Mouse (Mus musculus): ENCODE results near the gene Krtdap. TPM values are rescaled to one million over a fixed set of nuclear protein-coding genes. Genes with fewer than 3 reads are reported as not detected.
"Not testable (repeated sequence)": the region's sequence is repeated elsewhere in the genome, so short reads cannot be mapped to it uniquely, and the experiment has no call there.

The Krtdap gene
- polyA plus RNA-seq, 1 experiment from 2014 or later, result 2.4 TPM

DNA sequence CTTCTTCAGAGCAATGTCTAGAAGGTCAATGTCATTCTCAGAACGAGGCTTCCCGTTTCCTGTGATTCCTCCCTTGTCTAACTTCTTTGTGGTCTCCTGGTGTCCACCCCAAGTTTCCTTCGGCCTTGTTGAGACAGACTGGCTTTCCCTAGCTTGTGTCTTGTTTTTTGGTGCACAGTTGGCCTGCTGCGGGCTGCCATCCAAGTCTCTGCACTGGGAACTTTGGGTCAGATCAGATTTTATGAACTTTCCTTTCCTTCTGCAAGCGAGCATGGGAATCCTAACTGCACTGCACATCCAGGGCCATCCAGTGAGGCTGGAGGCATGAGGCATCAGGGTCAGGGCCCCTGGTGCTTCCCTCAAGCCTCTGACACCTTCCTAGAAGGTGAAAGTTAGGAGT lies 33.8 kb downstream of the Krtdap start:
- Histone ChIP-seq H3K9me3 (replicated peaks) (no peaks in the 10 kb centered on the region), H3K27me3 (replicated peaks) (no peaks in the 10 kb centered on the region), H3K9ac (replicated peaks) (no peak overlapping the region), H3K36me3 (no peaks in the 10 kb centered on the region), H3K4me2 (no peak overlapping the region), H3K4me1 (no peaks in the 10 kb centered on the region), H3K4me3 (replicated peaks) (no peak overlapping the region), H3K27ac (replicated peaks) (no peak overlapping the region)
- WGBS, result 74% methylated on average over 5 of the region's 5 CpGs
- ATAC-seq (ENCODE audit: low FRiP score), result no peak

DNA sequence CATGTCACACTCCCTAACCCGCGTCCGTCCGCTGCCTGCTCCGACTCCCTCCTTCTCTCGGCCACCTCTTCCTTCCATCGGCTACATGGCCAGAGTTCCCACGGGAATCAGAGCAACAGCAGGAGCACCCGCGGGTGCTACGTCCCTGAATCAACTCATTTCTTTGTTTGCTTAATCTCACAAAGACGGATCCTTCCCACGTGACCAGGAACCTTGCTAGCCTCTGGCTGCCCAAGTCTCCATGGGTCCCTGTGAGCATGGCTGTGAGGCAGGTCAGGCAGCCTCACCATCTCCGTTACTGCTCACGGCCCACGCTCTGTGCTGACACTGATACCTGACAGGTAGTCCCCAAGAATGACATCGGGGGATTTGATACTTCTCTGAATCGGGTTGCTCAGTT lies 36.0 kb downstream of the Krtdap start, which contains the start of gene Ffar2:
Gene Ffar2, minus strand, starts transcription at position 101 of the 400 bp plus-strand sequence.
- no peaks in the 10 kb centered on the region for H3K9me3 ChIP-seq (replicated peaks)
- H3K27ac ChIP-seq (replicated peaks), result no peak within 1 kb of the TSS
- H3K4me2 ChIP-seq, result no peak within 1 kb of the TSS
- no peaks in the 10 kb centered on the region for H3K4me1 ChIP-seq
- H3K4me3 ChIP-seq (replicated peaks), result no peak within 1 kb of the TSS
- H3K27me3 ChIP-seq (replicated peaks), result no peaks in the 10 kb centered on the region
- ATAC-seq (ENCODE audit: low FRiP score), result no peak
- H3K36me3 ChIP-seq, result no peaks in the 10 kb centered on the region
- no peak within 1 kb of the TSS for H3K9ac ChIP-seq (replicated peaks)
- WGBS, result 90% methylated on average over 18 of the region's 18 CpGs

DNA sequence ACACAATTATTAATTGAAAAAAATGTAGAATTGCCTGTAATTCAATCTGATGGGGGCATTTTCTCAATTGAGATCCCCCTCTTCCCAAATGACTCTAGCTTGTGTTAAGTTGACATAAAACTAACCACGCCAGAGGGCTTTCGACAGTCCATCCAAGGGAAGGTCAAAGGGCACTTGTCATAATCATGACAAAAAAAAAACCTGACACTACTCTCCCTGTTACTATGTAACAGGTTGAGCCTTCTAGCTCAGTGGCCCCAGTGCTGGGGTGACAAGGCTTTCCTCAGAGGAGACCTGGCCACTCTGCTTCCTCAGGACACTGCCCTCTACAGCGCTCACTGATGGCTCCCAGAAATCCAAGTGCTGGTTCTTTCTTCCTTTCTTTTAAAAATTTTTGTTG lies 36.6 kb downstream of the Krtdap start:
- Histone ChIP-seq H3K4me1 (no peaks in the 10 kb centered on the region), H3K27ac (replicated peaks) (no peak overlapping the region), H3K4me2 (no peak overlapping the region), H3K36me3 (no peaks in the 10 kb centered on the region), H3K27me3 (replicated peaks) (no peaks in the 10 kb centered on the region), H3K9ac (replicated peaks) (no peak overlapping the region), H3K4me3 (replicated peaks) (no peak overlapping the region), H3K9me3 (replicated peaks) (no peaks in the 10 kb centered on the region)
- 95% methylated on average over 3 of the region's 3 CpGs for WGBS
- ATAC-seq (ENCODE audit: low FRiP score), result no peak

DNA sequence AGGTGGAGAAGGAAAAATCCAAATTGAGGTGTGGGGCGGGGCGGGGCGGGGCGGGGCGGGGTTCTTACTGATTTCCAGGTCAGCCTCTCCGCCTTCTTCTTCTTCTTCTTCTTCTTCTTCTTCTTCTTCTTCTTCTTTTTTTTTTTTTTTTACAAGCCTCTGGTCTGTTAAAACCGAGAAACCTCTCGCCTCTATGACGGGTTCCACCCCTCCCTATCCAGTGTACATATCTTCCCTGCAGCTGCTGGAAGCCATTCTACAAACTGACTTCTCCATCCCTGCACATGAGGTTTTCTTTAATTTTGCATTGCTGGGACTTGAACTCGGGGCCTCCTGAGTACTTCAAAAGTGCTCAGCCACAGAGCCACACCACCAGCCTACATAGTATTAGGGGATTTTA lies 39.0 kb downstream of the Krtdap start:
- H3K27ac ChIP-seq (replicated peaks), result no peak overlapping the region
- no peaks in the 10 kb centered on the region for H3K36me3 ChIP-seq
- no peak overlapping the region for H3K4me2 ChIP-seq
- H3K4me1 ChIP-seq, result no peaks in the 10 kb centered on the region
- H3K4me3 ChIP-seq (replicated peaks), result no peak overlapping the region
- H3K27me3 ChIP-seq (replicated peaks), result no peaks in the 10 kb centered on the region
- 93% methylated on average over 10 of the region's 10 CpGs for WGBS
- H3K9ac ChIP-seq (replicated peaks), result no peak overlapping the region
- ATAC-seq (ENCODE audit: low FRiP score), result no peak
- no peaks in the 10 kb centered on the region for H3K9me3 ChIP-seq (replicated peaks)

DNA sequence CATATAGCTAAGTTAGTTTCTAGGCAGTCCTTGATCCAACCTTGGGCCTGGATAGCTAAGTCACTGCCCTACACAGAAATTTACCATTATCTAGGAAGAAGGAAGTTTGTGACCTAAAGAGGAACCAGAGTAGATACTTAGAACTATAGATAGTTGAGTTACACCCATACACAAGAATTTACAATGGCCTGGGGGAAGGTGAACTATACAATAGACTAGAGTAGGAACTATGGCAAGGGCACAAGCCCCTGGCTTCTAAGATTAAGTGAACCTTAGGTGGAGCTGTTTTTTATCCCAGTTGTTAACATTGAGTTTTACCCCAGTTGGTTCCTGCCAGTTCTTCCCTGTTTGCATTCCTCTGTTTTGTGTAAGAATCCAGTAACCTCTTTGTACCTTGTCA lies 41.2 kb downstream of the Krtdap start:
- H3K4me2 ChIP-seq; H3K4me1 ChIP-seq; ATAC-seq (ENCODE audit: low FRiP score); H3K9me3 ChIP-seq (replicated peaks); H3K9ac ChIP-seq (replicated peaks); H3K27ac ChIP-seq (replicated peaks); H3K27me3 ChIP-seq (replicated peaks); H3K4me3 ChIP-seq (replicated peaks); H3K36me3 ChIP-seq: not testable (repeated sequence)

DNA sequence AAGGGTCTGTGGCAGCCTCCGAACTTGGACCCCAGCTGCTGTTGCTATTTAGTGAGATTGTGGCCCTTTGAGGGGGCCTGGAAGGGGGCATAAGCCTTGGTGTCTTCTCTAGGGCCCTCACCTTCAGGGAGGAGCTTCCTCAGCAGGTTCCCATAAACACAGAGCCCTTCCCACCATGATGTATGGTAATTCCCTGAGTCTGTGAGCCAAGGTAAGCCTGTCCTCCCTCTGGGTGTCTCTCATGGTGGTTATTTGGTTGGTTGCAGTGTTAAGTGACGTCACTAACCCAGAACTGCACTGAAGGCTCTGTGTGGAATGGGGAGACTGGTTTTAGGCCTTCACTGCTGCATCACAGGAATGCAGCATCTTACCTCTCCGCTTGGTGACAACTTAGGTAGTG lies 41.7 kb downstream of the Krtdap start:
- no peak overlapping the region for H3K4me3 ChIP-seq (replicated peaks)
- H3K36me3 ChIP-seq, result no peaks in the 10 kb centered on the region
- ATAC-seq (ENCODE audit: low FRiP score), result no peak
- no peaks in the 10 kb centered on the region for H3K9me3 ChIP-seq (replicated peaks)
- H3K9ac ChIP-seq (replicated peaks), result no peak overlapping the region
- no peak overlapping the region for H3K27ac ChIP-seq (replicated peaks)
- H3K4me2 ChIP-seq, result no peak overlapping the region
- no peaks in the 10 kb centered on the region for H3K4me1 ChIP-seq
- no peaks in the 10 kb centered on the region for H3K27me3 ChIP-seq (replicated peaks)
- WGBS, result 68% methylated on average over 3 of the region's 3 CpGs

DNA sequence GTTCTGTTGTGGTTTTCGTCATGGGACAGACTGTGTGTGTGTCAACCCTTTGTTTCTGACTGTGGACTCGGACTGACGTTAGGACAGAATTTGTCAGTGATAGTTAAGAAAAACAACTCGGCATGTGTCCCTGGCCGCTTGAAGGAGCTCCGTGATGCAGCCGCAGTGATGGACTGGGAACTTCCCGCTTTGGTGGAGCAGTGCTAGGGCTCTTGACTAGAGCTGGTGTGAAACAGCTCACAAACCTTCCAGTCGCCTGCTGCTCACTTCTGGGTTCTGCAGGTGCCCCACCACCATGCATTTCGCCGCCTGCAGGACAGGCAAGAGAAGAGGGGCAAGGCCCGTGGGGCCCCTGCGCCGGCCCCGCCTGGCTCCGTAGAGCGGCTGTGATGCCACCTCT lies 44.6 kb downstream of the Krtdap start:
- H3K4me2 ChIP-seq, result no peak overlapping the region
- H3K4me3 ChIP-seq (replicated peaks), result no peak overlapping the region
- ATAC-seq (ENCODE audit: low FRiP score), result no peak
- no peaks in the 10 kb centered on the region for H3K9me3 ChIP-seq (replicated peaks)
- 75% methylated on average over 14 of the region's 17 CpGs for WGBS
- no peaks in the 10 kb centered on the region for H3K36me3 ChIP-seq
- H3K4me1 ChIP-seq, result no peaks in the 10 kb centered on the region
- no peaks in the 10 kb centered on the region for H3K27me3 ChIP-seq (replicated peaks)
- no peak overlapping the region for H3K9ac ChIP-seq (replicated peaks)
- H3K27ac ChIP-seq (replicated peaks), result no peak overlapping the region

DNA sequence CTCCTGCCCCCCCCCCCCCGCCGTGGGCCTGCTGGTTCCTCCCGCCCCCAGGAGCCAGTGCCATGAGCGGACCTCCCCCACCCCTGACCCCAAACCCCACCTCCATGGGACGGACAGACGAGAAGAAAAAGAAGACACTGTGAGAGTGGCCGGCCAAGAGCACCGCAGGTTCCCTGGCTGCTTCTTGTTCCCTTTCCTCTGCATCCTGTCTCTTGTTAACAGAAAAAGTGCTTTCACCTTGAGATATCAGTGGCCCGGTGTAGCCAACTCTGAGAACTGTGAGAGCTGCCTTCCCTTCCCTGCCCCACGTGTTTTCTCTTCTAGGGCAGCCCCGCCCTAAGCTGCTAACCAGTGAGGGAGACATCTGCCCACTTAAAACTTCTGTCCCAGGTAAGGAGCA lies 45.0 kb downstream of the Krtdap start:
- not testable (repeated sequence) for ATAC-seq (ENCODE audit: low FRiP score)

DNA sequence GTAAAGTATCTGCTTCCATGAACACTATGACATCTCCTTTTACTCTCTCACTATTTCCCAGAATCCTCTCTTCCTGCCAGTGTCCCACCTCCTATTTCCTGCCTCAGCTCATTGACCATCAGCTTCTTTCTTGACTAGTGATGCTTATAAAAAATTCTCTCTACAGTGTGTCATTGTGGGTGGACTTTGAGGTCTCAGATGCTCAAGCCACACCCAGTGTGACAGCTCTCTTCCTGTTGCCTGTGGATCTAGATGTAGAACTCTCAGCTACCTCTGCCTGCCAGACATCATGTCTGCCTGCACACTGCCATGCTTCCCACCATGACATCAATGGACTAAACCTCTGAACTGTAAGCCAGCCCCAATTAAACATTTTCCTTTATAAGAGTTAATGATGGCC lies 49.6 kb downstream of the Krtdap start:
- H3K4me2 ChIP-seq, result no peak overlapping the region

More for the DNA sequence above, 45.0 kb downstream of the Krtdap start:
- H3K9me3 ChIP-seq (replicated peaks); H3K4me3 ChIP-seq (replicated peaks); H3K27ac ChIP-seq (replicated peaks); H3K27me3 ChIP-seq (replicated peaks); H3K4me2 ChIP-seq; H3K9ac ChIP-seq (replicated peaks); H3K4me1 ChIP-seq; H3K36me3 ChIP-seq: not testable (repeated sequence)
- 55% methylated on average over 11 of the region's 11 CpGs for WGBS

DNA sequence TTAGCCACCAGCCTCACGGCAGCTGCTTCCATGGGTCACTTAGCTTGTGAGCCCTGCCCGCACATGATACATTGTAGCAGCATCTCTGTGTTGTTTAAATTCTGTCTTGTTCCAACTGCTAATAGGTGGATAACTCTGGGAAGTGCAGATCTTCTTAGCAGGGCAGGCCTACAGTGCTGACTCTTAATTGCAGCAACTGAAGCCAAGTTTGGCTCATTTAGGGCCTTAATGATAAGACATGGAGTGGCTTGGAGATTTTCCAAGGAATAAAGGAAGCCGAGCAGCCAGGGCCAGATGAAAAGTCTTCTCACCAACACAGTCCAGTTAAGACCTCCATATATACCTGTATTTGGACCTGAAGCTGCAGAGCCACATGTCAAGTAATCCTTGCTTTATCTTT lies 52.6 kb downstream of the Krtdap start:
- H3K27ac ChIP-seq (replicated peaks), result no peak overlapping the region
- 72% methylated on average over 3 of the region's 3 CpGs for WGBS
- no peak for ATAC-seq (ENCODE audit: low FRiP score)

More for the DNA sequence above, 49.6 kb downstream of the Krtdap start:
- no peaks in the 10 kb centered on the region for H3K27me3 ChIP-seq (replicated peaks)
- H3K4me1 ChIP-seq, result no peaks in the 10 kb centered on the region
- no peak overlapping the region for H3K9ac ChIP-seq (replicated peaks)
- no peak overlapping the region for H3K27ac ChIP-seq (replicated peaks)
- H3K36me3 ChIP-seq, result no peaks in the 10 kb centered on the region
- no peak for ATAC-seq (ENCODE audit: low FRiP score)
- H3K9me3 ChIP-seq (replicated peaks), result no peaks in the 10 kb centered on the region
- H3K4me3 ChIP-seq (replicated peaks), result no peak overlapping the region

More for the DNA sequence above, 52.6 kb downstream of the Krtdap start:
- Histone ChIP-seq H3K4me1 (peaks cover 18% of the 10 kb centered on the region), H3K4me3 (replicated peaks) (no peak overlapping the region), H3K9ac (replicated peaks) (no peak overlapping the region), H3K36me3 (no peaks in the 10 kb centered on the region), H3K4me2 (no peak overlapping the region), H3K9me3 (replicated peaks) (no peaks in the 10 kb centered on the region), H3K27me3 (replicated peaks) (no peaks in the 10 kb centered on the region)

Other genes starting within 250 kb of the Krtdap start
- gene Hspb6, start 235.7 kb upstream of the Krtdap start, polyA plus RNA-seq (2015; fragmentation: Nextera tagmentation; extraction: Ambion mirVana), result 8.6 and 11.7 TPM in 2 replicates
- gene Proser3, start 235.6 kb upstream of the Krtdap start, polyA plus RNA-seq (2015; fragmentation: Nextera tagmentation; extraction: Ambion mirVana), result 7.9 and 8.6 TPM in 2 replicates
- 55.6 and 61.8 TPM in 2 replicates for gene Lin37, start 228.1 kb upstream of the Krtdap start, polyA plus RNA-seq (2015; fragmentation: Nextera tagmentation; extraction: Ambion mirVana)
- 84.2 and 95.2 TPM in 2 replicates for gene U2af1l4, start 224.6 kb upstream of the Krtdap start, polyA plus RNA-seq (2015; fragmentation: Nextera tagmentation; extraction: Ambion mirVana)
- 14.6 and 14.8 TPM in 2 replicates for gene Gm49396, start 224.6 kb upstream of the Krtdap start, polyA plus RNA-seq (2015; fragmentation: Nextera tagmentation; extraction: Ambion mirVana)
- 136 and 139 TPM in 2 replicates for gene Psenen, start 224.3 kb upstream of the Krtdap start, polyA plus RNA-seq (2015; fragmentation: Nextera tagmentation; extraction: Ambion mirVana)
- 4.1 and 4.7 TPM in 2 replicates for gene Igflr1, start 222.5 kb upstream of the Krtdap start, polyA plus RNA-seq (2015; fragmentation: Nextera tagmentation; extraction: Ambion mirVana)
- gene Kmt2b, start 199.2 kb upstream of the Krtdap start, polyA plus RNA-seq (2015; fragmentation: Nextera tagmentation; extraction: Ambion mirVana), result 8.5 and 8.8 TPM in 2 replicates
- gene Zbtb32, start 189.0 kb upstream of the Krtdap start, polyA plus RNA-seq (2015; fragmentation: Nextera tagmentation; extraction: Ambion mirVana), result 0.37 and 0.44 TPM in 2 replicates
- gene Upk1a, start 175.0 kb upstream of the Krtdap start, polyA plus RNA-seq (2015; fragmentation: Nextera tagmentation; extraction: Ambion mirVana), result 0.87 and 2.3 TPM in 2 replicates
- gene Cox6b1, start 161.7 kb upstream of the Krtdap start, polyA plus RNA-seq (2015; fragmentation: Nextera tagmentation; extraction: Ambion mirVana), result 1,176 and 1,358 TPM in 2 replicates
- gene Etv2, start 152.0 kb upstream of the Krtdap start, polyA plus RNA-seq (2015; fragmentation: Nextera tagmentation; extraction: Ambion mirVana), result not detected in 2 replicates
- gene Rbm42, start 137.6 kb upstream of the Krtdap start, polyA plus RNA-seq (2015; fragmentation: Nextera tagmentation; extraction: Ambion mirVana), result 125 and 129 TPM in 2 replicates
- 22.5 and 29.3 TPM in 2 replicates for gene Haus5, start 122.9 kb upstream of the Krtdap start, polyA plus RNA-seq (2015; fragmentation: Nextera tagmentation; extraction: Ambion mirVana)
- not detected in 2 replicates for gene Pmis2, start 116.3 kb upstream of the Krtdap start, polyA plus RNA-seq (2015; fragmentation: Nextera tagmentation; extraction: Ambion mirVana)
- gene 2200002J24Rik, start 89.0 kb upstream of the Krtdap start, polyA plus RNA-seq (2015; fragmentation: Nextera tagmentation; extraction: Ambion mirVana), result 0.34 TPM in 1 of 2 replicates, not detected in the other
- 2.8 and 3.2 TPM in 2 replicates for gene Atp4a, start 75.7 kb upstream of the Krtdap start, polyA plus RNA-seq (2015; fragmentation: Nextera tagmentation; extraction: Ambion mirVana)
- 284 and 304 TPM in 2 replicates for gene Tmem147, start 58.4 kb upstream of the Krtdap start, polyA plus RNA-seq (2015; fragmentation: Nextera tagmentation; extraction: Ambion mirVana)
- gene Gapdhs, start 44.2 kb upstream of the Krtdap start, polyA plus RNA-seq (2015; fragmentation: Nextera tagmentation; extraction: Ambion mirVana), result 0.73 and 1.0 TPM in 2 replicates
- gene Sbsn, start 36.4 kb upstream of the Krtdap start, polyA plus RNA-seq (2015; fragmentation: Nextera tagmentation; extraction: Ambion mirVana), result 1.6 and 2.0 TPM in 2 replicates
- 3.7 and 6.2 TPM in 2 replicates for gene Dmkn, start 24.1 kb upstream of the Krtdap start, polyA plus RNA-seq (2015; fragmentation: Nextera tagmentation; extraction: Ambion mirVana)
- 0.15 and 1.1 TPM in 2 replicates for gene Ffar2, start 35.9 kb downstream of the Krtdap start, polyA plus RNA-seq (2015; fragmentation: Nextera tagmentation; extraction: Ambion mirVana)
- gene Ffar3, start 68.3 kb downstream of the Krtdap start, polyA plus RNA-seq (2015; fragmentation: Nextera tagmentation; extraction: Ambion mirVana), result 0.14 TPM in 1 of 2 replicates, not detected in the other
- not detected in 2 replicates for gene Ffar1, start 73.7 kb downstream of the Krtdap start, polyA plus RNA-seq (2015; fragmentation: Nextera tagmentation; extraction: Ambion mirVana)
- gene Cd22, start 92.4 kb downstream of the Krtdap start, polyA plus RNA-seq (2015; fragmentation: Nextera tagmentation; extraction: Ambion mirVana), result 0.10 and 0.11 TPM in 2 replicates
- 4.7 and 4.8 TPM in 2 replicates for gene Mag, start 127.0 kb downstream of the Krtdap start, polyA plus RNA-seq (2015; fragmentation: Nextera tagmentation; extraction: Ambion mirVana)
- not detected in 2 replicates for gene Hamp2, start 136.8 kb downstream of the Krtdap start, polyA plus RNA-seq (2015; fragmentation: Nextera tagmentation; extraction: Ambion mirVana)
- gene Hamp, start 156.1 kb downstream of the Krtdap start, polyA plus RNA-seq (2015; fragmentation: Nextera tagmentation; extraction: Ambion mirVana), result not detected in 2 replicates
- 27.7 and 36.0 TPM in 2 replicates for gene Usf2, start 168.9 kb downstream of the Krtdap start, polyA plus RNA-seq (2015; fragmentation: Nextera tagmentation; extraction: Ambion mirVana)
- gene Lsr, start 185.6 kb downstream of the Krtdap start, polyA plus RNA-seq (2015; fragmentation: Nextera tagmentation; extraction: Ambion mirVana), result 19.2 and 37.4 TPM in 2 replicates
- 0.20 and 1.4 TPM in 2 replicates for gene Fam187b, start 185.9 kb downstream of the Krtdap start, polyA plus RNA-seq (2015; fragmentation: Nextera tagmentation; extraction: Ambion mirVana)

Data from neural tube, embryonic 15.5 days (tissue).